Mouse (Mus musculus) cerebellum, adult 2 months (tissue): Measurements from ENCODE around the gene Polr3b.

ENCODE experiments used
- CTCF ChIP-seq: fragments of 200-500 bp; IDR thresholded peaks from 2 replicates; pipeline ENCODE4 v1.5.1; 2011; ENCODE audit warnings: low read depth, mild to moderate bottlenecking, control low read depth, low read length, moderate library complexity, borderline replicate concordance; ENCODE audit not compliant: insufficient read depth
- POLR2A ChIP-seq: fragments of 200-500 bp; IDR thresholded peaks from 2 replicates; pipeline ENCODE4 v1.6.1; 2011; ENCODE audit warnings: low read length, control low read depth, borderline replicate concordance; ENCODE audit not compliant: insufficient read depth

GRCm38 (mm10) chr10:84756435-84757095 is 134.5 kb downstream of the Polr3b start:
- TF ChIP-seq CTCF (no peak), POLR2A (no peak)
